Mouse (Mus musculus) splenic B cell, adult 2 months (primary cell): ENCODE data around the gene Acox3.
"Not testable (repeated sequence)": the region's sequence is repeated elsewhere in the genome, so short reads cannot be mapped to it uniquely, and the experiment has no call there.

Experiments
- DNase-seq: peaks from one replicate; pipeline ENCODE4 v3.0.0-alpha.2; 2011; ENCODE audit warnings: low read depth, low spot score
- H3K27me3 ChIP-seq: 2 replicates; pipeline ENCODE4 v1.6.1; 2012; ENCODE audit warnings: mild to moderate bottlenecking, low read length, moderate library complexity, mixed read lengths; ENCODE audit not compliant: control insufficient read depth, poor library complexity, insufficient read depth, severe bottlenecking
- H3K36me3 ChIP-seq: 2 replicates; pipeline ENCODE4 v1.6.1; 2012; ENCODE audit warnings: mild to moderate bottlenecking, low read length, moderate library complexity, mixed read lengths; ENCODE audit not compliant: control insufficient read depth, poor library complexity, insufficient read depth, severe bottlenecking

Gene Acox3

GRCm38 (mm10) chr5:35562616-35563015 lies 20.2 kb upstream of the Acox3 start:
- peaks cover 2% of the 10 kb centered on the region; the same call in 1 of the 2 replicates for H3K36me3 ChIP-seq
- no peak for DNase-seq

GRCm38 (mm10) chr5:35563449-35563848 lies 19.4 kb upstream of the Acox3 start:
- DNase-seq: peak; percentile 78
- no peaks in the 10 kb centered on the region for H3K27me3 ChIP-seq

More at GRCm38 (mm10) chr5:35562616-35563015, 20.2 kb upstream of the Acox3 start:
- H3K27me3 ChIP-seq: no peaks in the 10 kb centered on the region

GRCm38 (mm10) chr5:35565217-35565616 lies 17.6 kb upstream of the Acox3 start:
- peaks cover 9% of the 10 kb centered on the region for H3K36me3 ChIP-seq

More at GRCm38 (mm10) chr5:35563449-35563848, 19.4 kb upstream of the Acox3 start:
- peaks cover 3% of the 10 kb centered on the region for H3K36me3 ChIP-seq

GRCm38 (mm10) chr5:35566632-35567031 lies 16.2 kb upstream of the Acox3 start:
- DNase-seq: no peak
- no peaks in the 10 kb centered on the region for H3K27me3 ChIP-seq
- peaks cover 16% of the 10 kb centered on the region for H3K36me3 ChIP-seq

More at GRCm38 (mm10) chr5:35565217-35565616, 17.6 kb upstream of the Acox3 start:
- H3K27me3 ChIP-seq: no peaks in the 10 kb centered on the region
- DNase-seq: no peak

- DNase-seq: no peak
- H3K27me3 ChIP-seq: no peaks in the 10 kb centered on the region
Measured at GRCm38 (mm10) chr5:35571546-35571945, 11.3 kb upstream of the Acox3 start.

GRCm38 (mm10) chr5:35574653-35575599 lies 7.9 kb upstream of the Acox3 start, which contains the start of gene Trmt44:
TSS of gene Trmt44 (minus strand) at chr5:35575070.
- Histone ChIP-seq H3K27me3 (no peaks in the 10 kb centered on the region), H3K36me3 (peaks cover 12% of the 10 kb centered on the region)
- peak; percentile 84 for DNase-seq

More at GRCm38 (mm10) chr5:35571546-35571945, 11.3 kb upstream of the Acox3 start:
- H3K36me3 ChIP-seq: peaks cover 18% of the 10 kb centered on the region

GRCm38 (mm10) chr5:35576409-35577020 lies 6.3 kb upstream of the Acox3 start:
- H3K36me3 ChIP-seq: peaks cover 3% of the 10 kb centered on the region
- DNase-seq: no peak
- no peaks in the 10 kb centered on the region for H3K27me3 ChIP-seq

GRCm38 (mm10) chr5:35578411-35578810 lies 4.4 kb upstream of the Acox3 start:
- H3K27me3 ChIP-seq: no peaks in the 10 kb centered on the region
- no peak for DNase-seq
- no peaks in the 10 kb centered on the region for H3K36me3 ChIP-seq

GRCm38 (mm10) chr5:35579247-35579893 lies 3.5 kb upstream of the Acox3 start:
- no peak for DNase-seq
- H3K36me3 ChIP-seq: no peaks in the 10 kb centered on the region
- H3K27me3 ChIP-seq: no peaks in the 10 kb centered on the region

GRCm38 (mm10) chr5:35580156-35580922 lies 2.5 kb upstream of the Acox3 start:
- DNase-seq: no peak
- no peaks in the 10 kb centered on the region for H3K27me3 ChIP-seq

GRCm38 (mm10) chr5:35583221-35583783 lies 462 bp downstream of the Acox3 start:
- DNase-seq: peak; percentile 86
- peaks cover under 1% of the 10 kb centered on the region for H3K36me3 ChIP-seq
- no peaks in the 10 kb centered on the region for H3K27me3 ChIP-seq

More at GRCm38 (mm10) chr5:35580156-35580922, 2.5 kb upstream of the Acox3 start:
- no peaks in the 10 kb centered on the region for H3K36me3 ChIP-seq

GRCm38 (mm10) chr5:35584259-35584658 lies 1.4 kb downstream of the Acox3 start:
- DNase-seq: peak; percentile 64
- H3K36me3 ChIP-seq, H3K27me3 ChIP-seq: not testable (repeated sequence)

GRCm38 (mm10) chr5:35591497-35591896 lies 8.7 kb downstream of the Acox3 start:
- Histone ChIP-seq H3K36me3 (peaks cover 25% of the 10 kb centered on the region), H3K27me3 (no peaks in the 10 kb centered on the region)
- no peak for DNase-seq
